Mouse (Mus musculus): Measurements from ENCODE around the gene Ints4. TPM values are rescaled to one million over a fixed set of nuclear protein-coding genes. Genes with fewer than 3 reads are reported as not detected.
A peak's percentile ranks its signal among the peaks of the same experiment; 100 is the strongest.
"Not testable (repeated sequence)": the region's sequence is repeated elsewhere in the genome, so short reads cannot be mapped to it uniquely, and the experiment has no call there.

Gene Ints4
- polyA plus RNA-seq (2016; fragmentation: Nextera tagmentation; extraction: Ambion mirVana): 45.6 and 48.5 TPM in 2 replicates

GRCm38 (mm10) chr7:97480821-97481339 lies at the start of gene Ints4:
Gene Ints4, plus strand, starts transcription at chr7:97480956.
- Histone ChIP-seq H3K27ac (peak within 1 kb of the TSS; percentile 81), H3K27me3 (ENCODE audit: insufficient read depth, poor library complexity, severe bottlenecking) (no peaks in the 10 kb centered on the region), H3K4me3 (peak within 1 kb of the TSS; percentile 71), H3K4me1 (peaks cover 8% of the 10 kb centered on the region), H3K36me3 (peaks cover 13% of the 10 kb centered on the region), H3K9me3 (no peaks in the 10 kb centered on the region)
- DNase-seq (ENCODE audit: low spot score): peak; percentile 99
- WGBS: under 1% methylated on average over 24 of the region's 24 CpGs

DNA sequence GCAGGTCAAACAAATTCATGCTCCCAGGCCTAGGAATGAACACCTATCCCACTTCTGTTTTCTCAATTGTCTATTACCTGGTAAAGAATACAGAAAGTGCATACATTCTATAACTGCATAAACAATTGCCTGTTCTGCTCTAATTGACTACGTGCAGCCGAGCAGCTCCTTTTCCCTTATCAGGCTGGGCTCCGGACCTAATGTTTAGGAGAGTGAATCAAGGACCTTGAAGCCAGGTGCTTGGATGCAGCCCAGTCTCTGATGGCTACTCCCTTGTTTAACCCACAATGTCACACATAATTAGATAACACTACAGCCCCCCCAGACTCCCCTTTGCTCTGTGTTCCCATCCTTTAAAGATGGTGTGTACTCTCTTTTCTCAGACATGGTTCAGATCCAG lies 47.2 kb upstream of the Ints4 start:
- 65% methylated on average over 3 of the region's 3 CpGs for WGBS
- not testable (repeated sequence) for H3K9me3 ChIP-seq; H3K4me1 ChIP-seq; H3K4me3 ChIP-seq; H3K27me3 ChIP-seq (ENCODE audit: insufficient read depth, poor library complexity, severe bottlenecking); H3K27ac ChIP-seq; DNase-seq (ENCODE audit: low spot score); H3K36me3 ChIP-seq

GRCm38 (mm10) chr7:97434517-97434916 lies 46.2 kb upstream of the Ints4 start:
- no peaks in the 10 kb centered on the region for H3K36me3 ChIP-seq
- no peaks in the 10 kb centered on the region for H3K9me3 ChIP-seq
- 86% methylated on average over 10 of the region's 10 CpGs for WGBS
- H3K4me3 ChIP-seq: no peak overlapping the region
- peaks cover 7% of the 10 kb centered on the region; the same call in 1 of the 2 replicates for H3K4me1 ChIP-seq
- no peaks in the 10 kb centered on the region for H3K27me3 ChIP-seq (ENCODE audit: insufficient read depth, poor library complexity, severe bottlenecking)
- no peak for DNase-seq (ENCODE audit: low spot score)
- no peak overlapping the region for H3K27ac ChIP-seq

DNA sequence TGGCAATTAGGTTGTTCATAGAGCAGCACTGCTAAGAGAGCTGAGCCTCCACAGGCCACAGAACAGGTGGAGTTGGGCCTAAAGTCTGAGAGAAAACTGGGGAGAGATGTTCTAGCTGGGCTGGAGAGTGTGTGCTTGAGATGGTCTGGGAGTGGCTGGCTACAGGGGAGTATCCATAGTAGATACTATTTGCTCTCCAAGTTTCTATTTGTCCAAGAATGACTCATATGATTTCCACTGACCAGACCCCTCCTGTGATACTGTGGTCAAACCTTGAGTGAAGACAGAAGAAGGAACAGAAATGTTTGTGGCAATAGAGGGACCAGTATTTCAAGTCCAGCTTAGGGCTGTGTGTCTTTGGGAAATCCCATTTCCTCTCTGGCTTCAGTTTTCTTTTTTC lies 41.8 kb upstream of the Ints4 start:
- Histone ChIP-seq H3K9me3 (no peaks in the 10 kb centered on the region), H3K36me3 (no peaks in the 10 kb centered on the region), H3K4me1 (no peaks in the 10 kb centered on the region), H3K27me3 (ENCODE audit: insufficient read depth, poor library complexity, severe bottlenecking) (no peaks in the 10 kb centered on the region), H3K27ac (no peak overlapping the region), H3K4me3 (no peak overlapping the region)
- DNase-seq (ENCODE audit: low spot score): no peak

- Histone ChIP-seq H3K27ac (no peak overlapping the region), H3K9me3 (no peaks in the 10 kb centered on the region), H3K4me3 (no peak overlapping the region), H3K4me1 (no peaks in the 10 kb centered on the region), H3K36me3 (no peaks in the 10 kb centered on the region), H3K27me3 (ENCODE audit: insufficient read depth, poor library complexity, severe bottlenecking) (no peaks in the 10 kb centered on the region)
- no peak for DNase-seq (ENCODE audit: low spot score)
- WGBS: 56% methylated on average over 6 of the region's 6 CpGs
Observed at GRCm38 (mm10) chr7:97446171-97446925, 34.4 kb upstream of the Ints4 start.

DNA sequence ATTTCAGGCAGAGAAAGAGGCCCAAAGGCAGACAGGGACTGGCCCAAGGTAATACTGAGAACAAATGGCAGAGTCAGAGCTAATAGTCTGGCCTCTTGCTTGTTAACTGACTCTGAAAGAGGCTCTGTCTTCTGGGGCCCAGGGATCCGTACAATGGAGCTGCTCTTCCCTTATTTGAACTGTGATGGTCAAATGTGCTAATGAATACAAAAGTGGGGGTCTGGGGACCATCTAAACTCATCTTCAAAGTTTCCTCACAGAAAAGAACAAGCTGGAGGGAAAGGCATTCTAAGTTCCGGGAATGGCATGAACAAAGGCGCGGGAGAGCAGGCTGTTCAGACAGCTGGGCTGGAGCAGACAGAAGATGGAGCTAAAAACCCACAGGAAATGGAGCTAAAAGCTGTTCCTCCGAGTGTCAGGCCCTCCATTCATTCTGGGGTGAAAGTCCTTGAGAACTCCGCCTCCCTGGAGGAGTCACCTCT lies 33.7 kb upstream of the Ints4 start:
- 65% methylated on average over 6 of the region's 6 CpGs for WGBS
- DNase-seq (ENCODE audit: low spot score): no peak
- no peak overlapping the region for H3K27ac ChIP-seq

GRCm38 (mm10) chr7:97451023-97451422 lies 29.7 kb upstream of the Ints4 start, which contains the start of gene Kctd14:
Gene Kctd14, plus strand, starts transcription at chr7:97451323.
- H3K9me3 ChIP-seq; H3K27ac ChIP-seq; DNase-seq (ENCODE audit: low spot score); H3K27me3 ChIP-seq (ENCODE audit: insufficient read depth, poor library complexity, severe bottlenecking); H3K36me3 ChIP-seq; H3K4me3 ChIP-seq: not testable (repeated sequence)
- H3K4me1 ChIP-seq: peaks cover 10% of the 10 kb centered on the region
- 54% methylated on average over 2 of the region's 2 CpGs for WGBS

More for the DNA sequence above, 33.7 kb upstream of the Ints4 start:
- no peaks in the 10 kb centered on the region for H3K36me3 ChIP-seq
- H3K4me1 ChIP-seq: no peaks in the 10 kb centered on the region
- no peaks in the 10 kb centered on the region for H3K27me3 ChIP-seq (ENCODE audit: insufficient read depth, poor library complexity, severe bottlenecking)
- H3K4me3 ChIP-seq: no peak overlapping the region
- no peaks in the 10 kb centered on the region for H3K9me3 ChIP-seq

DNA sequence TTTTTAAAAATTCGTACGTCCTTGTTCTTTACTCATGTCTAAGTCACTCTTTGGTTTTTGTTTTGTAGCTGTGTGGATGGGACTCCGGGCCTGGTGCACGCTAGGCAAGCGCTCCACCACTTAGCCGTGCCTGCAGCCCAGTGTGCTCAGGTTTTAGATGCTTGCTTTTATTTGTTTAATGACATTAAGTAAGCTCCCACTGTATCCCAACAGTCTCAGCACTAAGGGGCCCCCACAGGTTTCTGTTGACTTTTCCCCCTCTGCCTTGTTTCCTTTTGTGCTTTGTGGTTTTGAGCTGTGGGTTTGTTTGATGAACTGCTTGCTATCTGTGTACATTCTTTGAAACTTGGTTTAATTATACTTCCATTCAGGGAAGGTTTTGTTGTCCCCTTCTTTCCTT lies 28.6 kb upstream of the Ints4 start:
- no peak for DNase-seq (ENCODE audit: low spot score)
- H3K9me3 ChIP-seq: no peaks in the 10 kb centered on the region
- H3K27ac ChIP-seq: no peak overlapping the region
- H3K4me1 ChIP-seq: peaks cover 12% of the 10 kb centered on the region
- H3K27me3 ChIP-seq (ENCODE audit: insufficient read depth, poor library complexity, severe bottlenecking): no peaks in the 10 kb centered on the region
- 87% methylated on average over 6 of the region's 6 CpGs for WGBS
- no peaks in the 10 kb centered on the region for H3K36me3 ChIP-seq
- no peak overlapping the region for H3K4me3 ChIP-seq

GRCm38 (mm10) chr7:97453141-97453921 lies 27.4 kb upstream of the Ints4 start:
- DNase-seq (ENCODE audit: low spot score): peak; percentile 77
- peak overlapping the region; percentile 64 for H3K4me3 ChIP-seq
- no peaks in the 10 kb centered on the region for H3K36me3 ChIP-seq
- 4% methylated on average over 27 of the region's 27 CpGs for WGBS
- H3K9me3 ChIP-seq: no peaks in the 10 kb centered on the region
- H3K4me1 ChIP-seq: peaks cover 16% of the 10 kb centered on the region
- no peaks in the 10 kb centered on the region for H3K27me3 ChIP-seq (ENCODE audit: insufficient read depth, poor library complexity, severe bottlenecking)
- H3K27ac ChIP-seq: peak overlapping the region; percentile 78

DNA sequence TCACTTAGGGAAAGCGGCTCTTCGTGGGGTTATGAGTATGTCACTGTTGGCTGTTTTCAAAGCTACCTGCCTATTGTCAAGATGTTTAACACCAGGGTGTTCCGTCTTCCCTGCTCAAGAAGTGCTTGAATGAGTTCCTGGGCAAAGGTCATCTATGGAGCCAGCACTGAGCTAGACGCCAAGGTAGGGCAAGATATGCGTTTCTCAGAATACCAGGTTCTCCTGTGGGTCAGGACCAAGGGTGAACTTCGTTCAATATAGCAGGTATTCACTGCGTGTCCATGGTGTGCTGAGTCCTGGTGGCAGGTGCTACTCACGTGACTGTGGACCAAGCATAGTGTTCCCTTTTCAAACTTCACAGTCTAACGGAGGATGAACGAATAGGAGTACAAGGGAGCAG lies 26.0 kb upstream of the Ints4 start:
- Histone ChIP-seq H3K27ac (no peak overlapping the region), H3K9me3 (no peaks in the 10 kb centered on the region), H3K27me3 (ENCODE audit: insufficient read depth, poor library complexity, severe bottlenecking) (no peaks in the 10 kb centered on the region), H3K36me3 (no peaks in the 10 kb centered on the region), H3K4me1 (peaks cover 16% of the 10 kb centered on the region), H3K4me3 (no peak overlapping the region)
- no peak for DNase-seq (ENCODE audit: low spot score)
- 90% methylated on average over 10 of the region's 10 CpGs for WGBS

- 74% methylated on average over 3 of the region's 3 CpGs for WGBS
- DNase-seq (ENCODE audit: low spot score): no peak
- Histone ChIP-seq H3K9me3 (no peaks in the 10 kb centered on the region), H3K36me3 (no peaks in the 10 kb centered on the region), H3K4me3 (no peak overlapping the region), H3K27ac (no peak overlapping the region), H3K4me1 (peaks cover 16% of the 10 kb centered on the region), H3K27me3 (ENCODE audit: insufficient read depth, poor library complexity, severe bottlenecking) (no peaks in the 10 kb centered on the region)
Observed at GRCm38 (mm10) chr7:97455577-97455976, 25.2 kb upstream of the Ints4 start.

GRCm38 (mm10) chr7:97473001-97473400 lies 7.8 kb upstream of the Ints4 start:
- no peak for DNase-seq (ENCODE audit: low spot score)
- Histone ChIP-seq H3K36me3 (no peaks in the 10 kb centered on the region), H3K4me3 (no peak overlapping the region), H3K27ac (no peak overlapping the region), H3K9me3 (no peaks in the 10 kb centered on the region), H3K4me1 (no peaks in the 10 kb centered on the region), H3K27me3 (ENCODE audit: insufficient read depth, poor library complexity, severe bottlenecking) (no peaks in the 10 kb centered on the region)
- 78% methylated on average over 5 of the region's 5 CpGs for WGBS

DNA sequence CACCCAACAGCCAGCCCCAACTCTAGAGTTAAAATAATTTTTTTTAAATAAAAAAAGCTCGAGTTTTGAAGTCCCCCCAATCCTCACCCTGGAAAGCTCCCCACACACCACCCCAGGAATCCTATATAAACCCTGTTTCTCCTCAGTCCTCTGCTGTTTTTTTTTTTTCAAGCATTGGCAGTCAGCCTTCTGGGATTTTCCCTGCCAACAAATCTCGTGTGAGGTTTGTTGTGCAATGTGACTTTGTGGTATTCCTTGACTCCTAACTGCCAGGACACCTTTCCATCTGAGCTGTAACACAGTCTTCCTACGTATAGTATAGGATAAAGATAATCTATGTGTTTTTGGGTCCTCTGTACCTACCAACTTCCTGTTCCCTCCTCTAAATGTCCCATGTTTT lies 1.4 kb upstream of the Ints4 start:
- H3K9me3 ChIP-seq: no peaks in the 10 kb centered on the region
- H3K27me3 ChIP-seq (ENCODE audit: insufficient read depth, poor library complexity, severe bottlenecking): no peaks in the 10 kb centered on the region
- H3K4me1 ChIP-seq: peaks cover 8% of the 10 kb centered on the region
- no peaks in the 10 kb centered on the region for H3K36me3 ChIP-seq
- no peak overlapping the region for H3K4me3 ChIP-seq
- no peak for DNase-seq (ENCODE audit: low spot score)
- no peak overlapping the region for H3K27ac ChIP-seq
- 62% methylated on average over 3 of the region's 3 CpGs for WGBS
